Mouse (Mus musculus) liver, embryonic 14.5 days (tissue): ENCODE measurements around the gene Zfp719. TPM values are rescaled to one million over a fixed set of nuclear protein-coding genes. Genes with fewer than 3 reads are reported as not detected.
A peak's percentile ranks its signal among the peaks of the same experiment; 100 is the strongest.

Experiments used
- ATAC-seq: fragments of 200-750 bp; cut with Nextera tagmentation; 2 replicates; pipeline ENCODE4 v1.8.0; 2017; ENCODE audit warnings: moderate number of reproducible peaks, mild to moderate bottlenecking, moderate library complexity; ENCODE audit not compliant: insufficient read depth
- DNase-seq, 3 experiments: peaks; one replicate each; pipeline ENCODE4 v3.0.0-alpha.2; 2012 to 2013; ENCODE audit warnings: low read depth in 3 of 3, low spot score in 3 of 3
- H3K27ac ChIP-seq: fragments of 300-500 bp; sonication (generic); 2 replicates; pipeline ENCODE4 v1.5.1; 2014; ENCODE audit warnings: moderate library complexity, mild to moderate bottlenecking, control low read depth, inconsistent platforms
- H3K27me3 ChIP-seq: fragments of 300-500 bp; sonication (generic); 2 replicates; pipeline ENCODE4 v1.6.1; 2014; ENCODE audit warnings: mild to moderate bottlenecking, low read length, moderate library complexity; ENCODE audit not compliant: control insufficient read depth, insufficient read depth
- H3K36me3 ChIP-seq: fragments of 300-500 bp; sonication (generic); replicated peaks from 2 replicates; pipeline ENCODE4 v1.6.1; 2014; ENCODE audit warnings: low read depth; ENCODE audit not compliant: control insufficient read depth, insufficient read depth
- H3K4me1 ChIP-seq, 2 experiments: fragments of 200-500 bp in 1 of 2; fragments of 300-500 bp in 1 of 2; sonication (generic) in 1 of 2; replicated peaks; 2 replicates each; pipeline ENCODE4 v1.6.1; 2012 to 2014; ENCODE audit warnings: antibody characterized with exemption in 1 of 2, inconsistent platforms in 1 of 2, low read length in 1 of 2; ENCODE audit not compliant: control insufficient read depth in 2 of 2, insufficient read depth in 2 of 2
- H3K4me2 ChIP-seq: fragments of 300-500 bp; sonication (generic); 2 replicates; pipeline ENCODE4 v1.6.1; 2014; ENCODE audit warnings: low read depth, mild to moderate bottlenecking, control low read depth, moderate library complexity
- H3K4me3 ChIP-seq, 2 experiments: fragments of 200-500 bp in 1 of 2; fragments of 300-500 bp in 1 of 2; sonication (generic) in 1 of 2; 2 replicates each; pipeline ENCODE4 v1.5.1; 2012 to 2014; ENCODE audit warnings: low read depth in 2 of 2, low read length in 2 of 2, mild to moderate bottlenecking in 2 of 2, control low read depth in 1 of 2, inconsistent platforms in 1 of 2, moderate library complexity in 1 of 2; ENCODE audit not compliant: insufficient read depth in 1 of 2
- H3K9ac ChIP-seq: fragments of 300-500 bp; sonication (generic); replicated peaks from 2 replicates; pipeline ENCODE4 v1.6.1; 2014; ENCODE audit warnings: mild to moderate bottlenecking, control low read depth, moderate library complexity
- H3K9me3 ChIP-seq: fragments of 300-500 bp; sonication (generic); 2 replicates; pipeline ENCODE4 v1.6.1; 2016; ENCODE audit warnings: low read length, mixed read lengths; ENCODE audit not compliant: control insufficient read depth
- CTCF ChIP-seq: IDR thresholded peaks from 2 replicates; pipeline ENCODE4 v1.5.1; 2016; ENCODE audit warnings: antibody characterized with exemption, low read depth, control low read depth
- EP300 ChIP-seq: IDR thresholded peaks from 2 replicates; pipeline ENCODE4 v1.6.1; 2016; ENCODE audit warnings: antibody characterized with exemption, low read depth
- WGBS: fragments of 180-500 bp; shearing (Covaris S2); extraction: QIAGEN DNeasy Blood & Tissue Kit; methylation state at CpG from one replicate; pipeline ENCODE4 v1.1.7; 2014; ENCODE audit not compliant: insufficient replicate concordance; 5-methylcytosine and 5-hydroxymethylcytosine counted together
- polyA plus RNA-seq, 2 experiments: library from polyadenylated mRNA; depleted of rRNA in 1 of 2; stranded (reverse) in 1 of 2; unstranded in 1 of 2; fragments of >200 nt; fragmentation: Nextera tagmentation in 1 of 2; extraction: Ambion mirVana in 1 of 2; gene quantifications; 2 replicates each; pipeline versions ENCODE4 v1.2.1 to v1.2.3; 2012 to 2014

Gene Zfp719
- polyA plus RNA-seq, 2 experiments, result 0.87 to 1.7 TPM

DNA sequence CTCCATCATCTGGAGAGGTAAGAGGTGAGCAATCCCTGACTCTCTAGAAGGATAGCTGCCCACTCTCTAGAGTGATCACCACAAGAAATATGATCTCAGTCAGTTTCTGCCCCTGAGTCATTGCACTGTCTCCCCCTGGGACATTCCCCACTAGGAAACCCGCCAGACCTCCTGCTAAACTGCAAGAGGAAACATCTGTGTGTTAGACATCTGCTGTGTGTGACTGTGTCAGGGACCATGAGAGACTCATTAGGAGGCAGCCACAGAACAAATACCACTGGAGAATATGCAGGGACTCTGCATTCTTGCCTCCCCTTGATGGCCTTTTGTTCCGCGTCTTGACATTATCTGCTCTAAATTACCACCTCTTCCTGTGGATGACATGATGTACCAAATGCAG lies 24.9 kb upstream of the Zfp719 start:
- no peaks in the 10 kb centered on the region for H3K4me1 ChIP-seq
- H3K27ac ChIP-seq, result no peak overlapping the region
- no peaks in the 10 kb centered on the region for H3K36me3 ChIP-seq
- H3K4me3 ChIP-seq, result no peak overlapping the region
- ATAC-seq (no peak), DNase-seq (no peak)
- TF ChIP-seq CTCF (no peak), EP300 (no peak)
- no peaks in the 10 kb centered on the region for H3K27me3 ChIP-seq
- H3K9me3 ChIP-seq, result no peaks in the 10 kb centered on the region
- no peak overlapping the region for H3K9ac ChIP-seq
- H3K4me2 ChIP-seq, result no peak overlapping the region
- 18% methylated on average over 3 of the region's 3 CpGs for WGBS

DNA sequence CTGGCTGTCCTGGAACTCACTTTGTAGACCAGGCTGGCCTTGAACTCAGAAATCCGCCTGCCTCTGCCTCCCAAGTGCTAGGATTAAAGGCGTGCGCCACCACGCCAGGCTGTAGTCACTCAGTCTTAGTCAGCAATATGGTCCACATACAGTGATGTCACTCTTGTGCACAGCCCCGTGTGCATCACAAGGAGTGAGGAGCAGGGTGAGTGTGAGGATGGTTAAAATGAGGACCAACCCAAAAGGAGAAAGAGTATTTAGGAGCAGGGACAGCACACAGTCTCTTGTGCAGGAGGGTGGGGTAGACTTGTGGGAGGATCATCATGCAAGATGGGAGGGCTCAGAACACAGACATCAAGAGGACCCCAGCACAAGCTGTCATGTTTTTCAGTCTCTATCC lies 24.1 kb upstream of the Zfp719 start:
- H3K27ac ChIP-seq, result no peak overlapping the region
- H3K4me2 ChIP-seq, result no peak overlapping the region
- H3K36me3 ChIP-seq, result no peaks in the 10 kb centered on the region
- WGBS, result 61% methylated on average over 5 of the region's 5 CpGs
- no peak overlapping the region for H3K9ac ChIP-seq
- TF ChIP-seq EP300, result no peak
- TF ChIP-seq CTCF, result no peak
- DNase-seq (no peak), ATAC-seq (no peak)
- H3K9me3 ChIP-seq, result no peaks in the 10 kb centered on the region
- no peaks in the 10 kb centered on the region for H3K4me1 ChIP-seq
- no peak overlapping the region for H3K4me3 ChIP-seq
- no peaks in the 10 kb centered on the region for H3K27me3 ChIP-seq

DNA sequence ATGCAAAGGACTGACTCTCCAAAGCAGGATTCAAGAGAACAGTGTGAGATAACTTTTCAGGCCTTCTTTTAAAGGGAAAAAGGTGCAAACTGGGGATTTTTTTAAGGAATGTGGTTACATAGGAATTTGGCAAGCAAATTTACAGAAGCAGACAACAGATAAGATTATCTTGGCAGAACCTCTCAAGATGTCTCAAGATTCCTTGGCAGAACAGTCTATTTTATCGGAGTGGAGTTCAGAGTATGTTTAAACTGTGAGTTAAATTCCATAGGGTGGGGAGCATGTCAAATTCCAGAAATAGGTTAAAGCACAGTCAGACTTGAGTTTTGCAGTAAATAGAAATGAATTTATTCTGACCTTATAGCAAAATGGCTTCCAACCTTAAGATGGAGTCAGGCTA lies 22.5 kb upstream of the Zfp719 start:
- DNase-seq (no peak), ATAC-seq (no peak)
- H3K4me2 ChIP-seq, result no peak overlapping the region
- H3K27ac ChIP-seq, result no peak overlapping the region
- H3K4me1 ChIP-seq, result no peaks in the 10 kb centered on the region
- H3K4me3 ChIP-seq, result no peak overlapping the region
- H3K9ac ChIP-seq, result no peak overlapping the region
- TF ChIP-seq EP300 (no peak), CTCF (no peak)
- H3K27me3 ChIP-seq, result no peaks in the 10 kb centered on the region
- H3K36me3 ChIP-seq, result no peaks in the 10 kb centered on the region
- WGBS, result 51% methylated on average over 1 of the region's 1 CpGs
- no peaks in the 10 kb centered on the region for H3K9me3 ChIP-seq

DNA sequence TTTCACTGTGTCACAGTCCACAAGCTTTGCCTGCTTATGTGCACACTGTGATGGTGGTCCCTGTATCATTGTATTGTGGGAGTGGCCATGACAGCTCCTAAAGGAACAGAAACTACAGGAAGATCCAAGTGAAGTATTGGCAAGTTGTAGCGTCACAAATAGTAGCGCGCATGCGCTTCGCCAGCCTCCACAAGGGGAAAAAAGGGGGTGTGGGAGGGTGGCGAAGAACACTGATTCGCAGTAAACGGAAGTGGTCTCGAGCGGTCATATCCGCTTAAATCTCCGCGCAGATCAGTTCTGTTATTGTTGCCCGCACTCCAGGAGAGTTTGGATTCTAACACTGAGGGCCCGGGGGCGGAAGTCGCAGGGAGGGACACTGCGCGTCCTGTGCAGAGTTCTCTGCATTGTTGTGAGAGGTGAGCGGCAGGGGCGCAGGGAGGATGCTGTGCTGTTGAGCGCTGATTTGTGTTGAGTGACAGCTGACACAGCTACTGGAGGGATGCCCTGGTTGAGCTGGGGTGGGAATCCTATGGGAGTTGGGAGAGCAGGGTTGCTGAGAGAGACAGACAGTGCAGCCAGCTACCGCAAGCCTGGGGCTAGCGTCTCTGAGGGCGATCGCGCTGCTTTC lies 17.3 kb upstream of the Zfp719 start, which contains the start of gene Zfp658:
Gene Zfp658, plus strand, starts transcription at position 251 of the 628 bp plus-strand sequence.
- Histone ChIP-seq H3K4me3 (peak within 1 kb of the TSS; percentile 54 to 57), H3K9me3 (no peaks in the 10 kb centered on the region), H3K9ac (peak within 1 kb of the TSS; percentile 34; the same call in 1 of the 2 replicates), H3K36me3 (no peaks in the 10 kb centered on the region), H3K4me1 (peaks cover 0 to 4% of the 10 kb centered on the region in 2 experiments; a peak in 1 of 4 replicates), H3K4me2 (peak within 1 kb of the TSS; percentile 72), H3K27ac (no peak within 1 kb of the TSS), H3K27me3 (no peaks in the 10 kb centered on the region)
- DNase-seq, result peak in 2 of 3 experiments; percentile 29 to 35
- WGBS, result under 1% methylated on average over 27 of the region's 27 CpGs
- peak; percentile 64 for ATAC-seq
- no peak for TF ChIP-seq CTCF
- TF ChIP-seq EP300, result no peak

DNA sequence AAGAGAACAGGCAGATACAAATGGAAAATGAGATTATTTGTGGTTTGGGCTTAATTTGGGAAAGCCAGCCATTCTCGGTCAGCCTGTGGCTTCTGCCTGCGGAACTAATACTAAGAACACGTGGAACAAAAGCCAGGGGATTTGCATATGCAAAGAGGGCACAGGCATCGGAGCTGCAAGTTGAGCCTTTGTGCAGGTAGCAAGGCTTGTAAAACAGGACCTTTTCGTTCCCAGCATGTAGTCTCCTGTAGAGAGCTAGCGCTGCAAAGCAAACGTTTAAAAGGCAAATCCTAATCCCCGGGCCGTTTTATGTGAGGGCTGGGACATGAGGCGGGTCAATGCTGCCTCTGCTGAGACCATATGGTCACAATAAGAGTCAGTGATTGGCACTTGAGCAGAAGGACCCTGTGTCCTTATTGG lies 16.7 kb upstream of the Zfp719 start:
- no peak for DNase-seq
- Histone ChIP-seq H3K4me2 (peak overlapping the region; percentile 72), H3K9ac (peak overlapping the region; percentile 34; the same call in 1 of the 2 replicates), H3K4me3 (peak overlapping the region; percentile 54 to 57), H3K27ac (no peak overlapping the region), H3K36me3 (no peaks in the 10 kb centered on the region), H3K4me1 (peaks cover 0 to 4% of the 10 kb centered on the region in 2 experiments; a peak in 1 of 4 replicates), H3K9me3 (no peaks in the 10 kb centered on the region), H3K27me3 (no peaks in the 10 kb centered on the region)
- WGBS, result 2% methylated on average over 10 of the region's 10 CpGs
- no peak for ATAC-seq
- no peak for TF ChIP-seq EP300
- TF ChIP-seq CTCF, result no peak
